Mouse (Mus musculus) hindbrain, postnatal 0 days (tissue): ENCODE measurements around the gene Rmi1. TPM values are rescaled to one million over a fixed set of nuclear protein-coding genes. Genes with fewer than 3 reads are reported as not detected.
A peak's percentile ranks its signal among the peaks of the same experiment; 100 is the strongest.

Experiments
- ATAC-seq: fragments of 200-750 bp; cut with Nextera tagmentation; 2 replicates; pipeline ENCODE4 v1.8.0; 2017; ENCODE audit warnings: mild to moderate bottlenecking, moderate TSS enrichment, moderate library complexity
- DNase-seq: peaks from one replicate; pipeline ENCODE4 v3.0.0-alpha.2; 2015; ENCODE audit warnings: low spot score
- H3K27ac ChIP-seq: fragments of 300-500 bp; sonication (generic); 2 replicates; pipeline ENCODE4 v1.5.1; 2014; ENCODE audit warnings: mild to moderate bottlenecking
- H3K27me3 ChIP-seq: fragments of 300-500 bp; sonication (generic); 2 replicates; pipeline ENCODE4 v1.6.1; 2014; ENCODE audit warnings: low read length, mixed read lengths; ENCODE audit not compliant: insufficient read depth
- H3K36me3 ChIP-seq: fragments of 300-500 bp; sonication (generic); 2 replicates; pipeline ENCODE4 v1.6.1; 2014; ENCODE audit warnings: low read length, mixed read lengths; ENCODE audit not compliant: insufficient read depth
- H3K4me1 ChIP-seq: fragments of 300-500 bp; sonication (generic); 2 replicates; pipeline ENCODE4 v1.6.1; 2014; ENCODE audit warnings: antibody characterized with exemption, low read length, mixed read lengths; ENCODE audit not compliant: insufficient read depth
- H3K4me2 ChIP-seq: fragments of 300-500 bp; sonication (generic); 2 replicates; pipeline ENCODE4 v1.6.1; 2014; ENCODE audit warnings: low read depth, mild to moderate bottlenecking, low read length, moderate library complexity, mixed read lengths
- H3K4me3 ChIP-seq: fragments of 300-500 bp; sonication (generic); 2 replicates; pipeline ENCODE4 v1.5.1; 2014; ENCODE audit warnings: low read length
- H3K9ac ChIP-seq: fragments of 300-500 bp; sonication (generic); replicated peaks from 2 replicates; pipeline ENCODE4 v1.6.1; 2014; ENCODE audit warnings: mild to moderate bottlenecking, low read length, moderate library complexity, mixed read lengths
- H3K9me3 ChIP-seq: fragments of 300-500 bp; sonication (generic); 2 replicates; pipeline ENCODE4 v1.6.1; 2016; ENCODE audit warnings: low read length, mixed read lengths
- CTCF ChIP-seq: IDR thresholded peaks from 2 replicates; pipeline ENCODE4 v1.5.1; 2016; ENCODE audit warnings: antibody characterized with exemption, control low read depth, low read depth
- WGBS: fragments of 180-500 bp; shearing (Covaris S2); extraction: QIAGEN DNeasy Blood & Tissue Kit; methylation state at CpG from one replicate; pipeline ENCODE4 v1.1.7; 2014; 5-methylcytosine and 5-hydroxymethylcytosine counted together
- polyA plus RNA-seq: library from polyadenylated mRNA; unstranded; fragments of >200 nt; fragmentation: Nextera tagmentation; extraction: Ambion mirVana; gene quantifications from 2 replicates; pipeline ENCODE4 v1.2.1, GENCODE M21; 2015
- total RNA-seq: library from RNA; depleted of rRNA; stranded (reverse); fragments of >200 nt; gene quantifications from 2 replicates; pipeline ENCODE4 v1.2.3, GENCODE M21; 2014

The Rmi1 gene
- total and polyA plus RNA-seq, 2 experiments from 2014 or later: 11.1 to 19.5 TPM

GRCm38 (mm10) chr13:58443326-58443725 lies 41.3 kb downstream of the Rmi1 start:
- DNase-seq: peak; percentile 57
- H3K27me3 ChIP-seq: no peaks in the 10 kb centered on the region
- H3K4me3 ChIP-seq: no peak overlapping the region
- no peak for ATAC-seq
- no peaks in the 10 kb centered on the region for H3K36me3 ChIP-seq
- no peak for TF ChIP-seq CTCF
- WGBS: 49% methylated on average over 4 of the region's 4 CpGs
- H3K9me3 ChIP-seq: no peaks in the 10 kb centered on the region
- no peak overlapping the region for H3K4me2 ChIP-seq
- no peaks in the 10 kb centered on the region for H3K4me1 ChIP-seq
- H3K27ac ChIP-seq: no peak overlapping the region
- H3K9ac ChIP-seq: no peak overlapping the region

- Histone ChIP-seq H3K4me2 (no peak overlapping the region), H3K9ac (no peak overlapping the region), H3K27ac (no peak overlapping the region), H3K4me1 (no peaks in the 10 kb centered on the region), H3K9me3 (no peaks in the 10 kb centered on the region), H3K36me3 (no peaks in the 10 kb centered on the region), H3K4me3 (no peak overlapping the region), H3K27me3 (no peaks in the 10 kb centered on the region)
- no peak for TF ChIP-seq CTCF
- ATAC-seq: no peak
- 63% methylated on average over 7 of the region's 7 CpGs for WGBS
- DNase-seq: no peak
Observed at GRCm38 (mm10) chr13:58443787-58444186, 41.7 kb downstream of the Rmi1 start.

- H3K4me1 ChIP-seq: no peaks in the 10 kb centered on the region
- no peak overlapping the region for H3K4me3 ChIP-seq
- no peaks in the 10 kb centered on the region for H3K9me3 ChIP-seq
- DNase-seq (no peak), ATAC-seq (no peak)
- H3K27ac ChIP-seq: no peak overlapping the region
- WGBS: 82% methylated on average over 2 of the region's 2 CpGs
- H3K4me2 ChIP-seq: no peak overlapping the region
- no peaks in the 10 kb centered on the region for H3K36me3 ChIP-seq
- H3K27me3 ChIP-seq: 0 out of 2 replicates have a peak, but pooled peaks cover 4% of the 10 kb centered on the region
- H3K9ac ChIP-seq: no peak overlapping the region
- no peak for TF ChIP-seq CTCF
Observed at GRCm38 (mm10) chr13:58446541-58446940, 44.5 kb downstream of the Rmi1 start.

- no peak for DNase-seq
- no peak overlapping the region for H3K4me2 ChIP-seq
- no peak for ATAC-seq
Observed at GRCm38 (mm10) chr13:58450459-58451182, 48.6 kb downstream of the Rmi1 start.

GRCm38 (mm10) chr13:58452246-58452645 lies 50.2 kb downstream of the Rmi1 start:
- Histone ChIP-seq H3K27me3 (peaks cover 4% of the 10 kb centered on the region; the same call in 1 of the 2 replicates), H3K9me3 (no peaks in the 10 kb centered on the region), H3K36me3 (no peaks in the 10 kb centered on the region), H3K27ac (no peak overlapping the region), H3K4me1 (no peaks in the 10 kb centered on the region), H3K9ac (no peak overlapping the region), H3K4me3 (no peak overlapping the region), H3K4me2 (no peak overlapping the region)
- ATAC-seq (no peak), DNase-seq (no peak)
- WGBS: 68% methylated on average over 4 of the region's 4 CpGs
- no peak for TF ChIP-seq CTCF

More at GRCm38 (mm10) chr13:58450459-58451182, 48.6 kb downstream of the Rmi1 start:
- Histone ChIP-seq H3K9ac (no peak overlapping the region), H3K4me1 (no peaks in the 10 kb centered on the region), H3K4me3 (no peak overlapping the region), H3K36me3 (no peaks in the 10 kb centered on the region), H3K27ac (no peak overlapping the region), H3K27me3 (peaks cover 4% of the 10 kb centered on the region; the same call in 1 of the 2 replicates), H3K9me3 (no peaks in the 10 kb centered on the region)
- WGBS: 68% methylated on average over 22 of the region's 22 CpGs
- no peak for TF ChIP-seq CTCF

- Histone ChIP-seq H3K4me3 (peak overlapping the region; percentile 3), H3K9me3 (no peaks in the 10 kb centered on the region), H3K27ac (no peak overlapping the region), H3K27me3 (peaks cover 4% of the 10 kb centered on the region; the same call in 1 of the 2 replicates), H3K4me1 (no peaks in the 10 kb centered on the region), H3K4me2 (peak overlapping the region; percentile 47), H3K36me3 (no peaks in the 10 kb centered on the region), H3K9ac (no peak overlapping the region)
- no peak for TF ChIP-seq CTCF
- WGBS: 16% methylated on average over 32 of the region's 32 CpGs
- no peak for ATAC-seq
- DNase-seq: no peak
Observed at GRCm38 (mm10) chr13:58452651-58453413, 50.8 kb downstream of the Rmi1 start.
